Mouse (Mus musculus): ENCODE measurements around the gene Rdm1. TPM values are rescaled to one million over a fixed set of nuclear protein-coding genes. Genes with fewer than 3 reads are reported as not detected.

The Rdm1 gene
- polyA plus RNA-seq, 1 experiment from 2014 or later, result 52.1 TPM

- Histone ChIP-seq H3K9ac (ENCODE audit: low read length) (no peak overlapping the region), H3K27me3 (ENCODE audit: control insufficient read depth, insufficient read depth, low read depth, low read length) (no peaks in the 10 kb centered on the region), H3K4me2 (ENCODE audit: low read depth, low read length) (no peak overlapping the region), H3K4me1 (replicated peaks; ENCODE audit: control insufficient read depth, insufficient read depth, low read length) (peaks cover 8% of the 10 kb centered on the region; the same call in 1 of the 2 replicates), H3K27ac (ENCODE audit: low read length) (no peak overlapping the region), H3K36me3 (ENCODE audit: control insufficient read depth, insufficient read depth, low read length) (no peaks in the 10 kb centered on the region), H3K4me3 (ENCODE audit: low read length) (no peak overlapping the region), H3K9me3 (ENCODE audit: control insufficient read depth, low read length) (no peaks in the 10 kb centered on the region)
- ATAC-seq (ENCODE audit: low read depth), result no peak
- WGBS, result 54% methylated on average over 7 of the region's 7 CpGs
Observed at GRCm38 (mm10) chr11:101682410-101682960, 55.5 kb downstream of the Rdm1 start.

Other genes starting within 250 kb of the Rdm1 start
- gene Aarsd1, start 209.6 kb upstream of the Rdm1 start, polyA plus RNA-seq (2015; fragmentation: Nextera tagmentation; extraction: Ambion mirVana), result 63.9 and 67.2 TPM in 2 replicates
- 7.5 and 10.1 TPM in 2 replicates for gene Gm27029, start 202.4 kb upstream of the Rdm1 start, polyA plus RNA-seq (2015; fragmentation: Nextera tagmentation; extraction: Ambion mirVana)
- gene Rundc1, start 202.1 kb upstream of the Rdm1 start, polyA plus RNA-seq (2015; fragmentation: Nextera tagmentation; extraction: Ambion mirVana), result 19.9 and 21.0 TPM in 2 replicates
- 12.5 and 13.9 TPM in 2 replicates for gene Ptges3l, start 201.9 kb upstream of the Rdm1 start, polyA plus RNA-seq (2015; fragmentation: Nextera tagmentation; extraction: Ambion mirVana)
- gene Rpl27, start 184.9 kb upstream of the Rdm1 start, polyA plus RNA-seq (2015; fragmentation: Nextera tagmentation; extraction: Ambion mirVana), result 273 and 291 TPM in 2 replicates
- 27.3 and 29.1 TPM in 2 replicates for gene Ifi35, start 178.8 kb upstream of the Rdm1 start, polyA plus RNA-seq (2015; fragmentation: Nextera tagmentation; extraction: Ambion mirVana)
- gene Rnd2, start 162.2 kb upstream of the Rdm1 start, polyA plus RNA-seq (2015; fragmentation: Nextera tagmentation; extraction: Ambion mirVana), result 6.7 and 7.6 TPM in 2 replicates
- 50.2 and 52.0 TPM in 2 replicates for gene Vat1, start 161.0 kb upstream of the Rdm1 start, polyA plus RNA-seq (2015; fragmentation: Nextera tagmentation; extraction: Ambion mirVana)
- 13.2 and 14.1 TPM in 2 replicates for gene Brca1, start 75.2 kb upstream of the Rdm1 start, polyA plus RNA-seq (2015; fragmentation: Nextera tagmentation; extraction: Ambion mirVana)
- 77.7 and 87.5 TPM in 2 replicates for gene Nbr1, start 75.0 kb upstream of the Rdm1 start, polyA plus RNA-seq (2015; fragmentation: Nextera tagmentation; extraction: Ambion mirVana)
- gene Tmem106a, start 45.0 kb upstream of the Rdm1 start, polyA plus RNA-seq (2015; fragmentation: Nextera tagmentation; extraction: Ambion mirVana), result 4.7 and 7.1 TPM in 2 replicates
- gene Gm11634, start 27.9 kb upstream of the Rdm1 start, polyA plus RNA-seq (2015; fragmentation: Nextera tagmentation; extraction: Ambion mirVana), result not detected in 2 replicates
- gene Arl4d, start 38.3 kb downstream of the Rdm1 start, polyA plus RNA-seq (2015; fragmentation: Nextera tagmentation; extraction: Ambion mirVana), result 6.8 and 7.4 TPM in 2 replicates
- gene Dhx8, start 105.7 kb downstream of the Rdm1 start, polyA plus RNA-seq (2015; fragmentation: Nextera tagmentation; extraction: Ambion mirVana), result 26.2 and 32.1 TPM in 2 replicates
- gene Etv4, start 158.2 kb downstream of the Rdm1 start, polyA plus RNA-seq (2015; fragmentation: Nextera tagmentation; extraction: Ambion mirVana), result 10.3 and 13.4 TPM in 2 replicates